Mouse (Mus musculus): ENCODE measurements around the gene Tmem220. TPM values are rescaled to one million over a fixed set of nuclear protein-coding genes. Genes with fewer than 3 reads are reported as not detected.

Tmem220 gene
- polyA plus RNA-seq, 1 experiment from 2014 or later = 1.3 TPM

DNA sequence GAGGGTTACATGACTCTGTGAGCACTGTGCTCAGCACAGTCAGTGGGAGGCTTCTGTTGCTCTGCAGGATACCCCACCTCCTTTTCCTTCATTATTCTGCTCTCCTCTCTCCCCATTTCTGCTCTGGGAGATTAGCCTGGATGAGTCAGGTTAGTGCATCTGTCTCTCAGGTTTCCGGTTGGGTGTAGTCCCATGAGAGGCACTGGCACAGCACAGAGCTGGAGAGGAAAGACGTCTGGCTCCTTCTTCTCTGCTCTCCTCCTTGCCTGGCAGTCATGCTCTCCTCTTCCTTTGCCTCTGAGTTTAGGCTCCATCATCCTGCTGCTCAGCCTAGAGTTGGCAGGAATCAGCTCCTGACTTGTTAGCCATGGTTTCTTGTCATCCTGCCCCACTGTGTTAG, 32.8 kb upstream of the Tmem220 start:
- Histone ChIP-seq H3K9me3 (ENCODE audit: control insufficient read depth, low read length) (no peaks in the 10 kb centered on the region), H3K4me2 (ENCODE audit: low read depth, severe bottlenecking) (no peak overlapping the region), H3K4me3 (ENCODE audit: low read depth, low read length) (no peak overlapping the region), H3K36me3 (ENCODE audit: control insufficient read depth, insufficient read depth, low read length) (no peaks in the 10 kb centered on the region), H3K27ac (replicated peaks; ENCODE audit: low read depth, low read length) (no peak overlapping the region), H3K4me1 (ENCODE audit: control insufficient read depth, insufficient read depth, low read length) (no peaks in the 10 kb centered on the region), H3K9ac (ENCODE audit: low read length) (no peak overlapping the region), H3K27me3 (ENCODE audit: control insufficient read depth, insufficient read depth, low read length) (no peaks in the 10 kb centered on the region)
- no peak for DNase-seq (ENCODE audit: low spot score)
- no peak for ATAC-seq (ENCODE audit: insufficient number of reproducible peaks, low FRiP score, low TSS enrichment, low read depth)
- WGBS = 76% methylated on average over 2 of the region's 2 CpGs

DNA sequence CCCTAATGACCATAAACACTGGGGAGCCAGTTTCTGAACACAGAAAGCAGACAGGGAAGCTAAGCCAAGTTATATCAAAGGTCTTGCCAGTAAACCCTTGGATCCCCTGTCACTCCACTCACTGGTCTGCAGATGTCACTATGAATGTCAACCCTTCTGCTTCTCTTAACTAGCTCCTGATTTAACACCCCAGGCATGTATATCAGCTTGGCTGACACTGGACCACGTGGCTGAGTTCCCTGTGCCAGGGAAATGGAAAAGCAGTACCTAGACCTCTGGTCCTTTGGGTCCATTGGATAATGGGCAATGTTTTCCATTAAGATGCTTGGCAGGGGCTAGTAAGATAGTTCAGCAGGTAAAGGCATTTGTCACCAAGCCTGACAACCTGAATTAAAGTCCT, 31.3 kb upstream of the Tmem220 start:
- Histone ChIP-seq H3K27ac (replicated peaks; ENCODE audit: low read depth, low read length) (no peak overlapping the region), H3K36me3 (ENCODE audit: control insufficient read depth, insufficient read depth, low read length) (no peaks in the 10 kb centered on the region), H3K4me3 (ENCODE audit: low read depth, low read length) (no peak overlapping the region), H3K4me1 (ENCODE audit: control insufficient read depth, insufficient read depth, low read length) (no peaks in the 10 kb centered on the region), H3K9me3 (ENCODE audit: control insufficient read depth, low read length) (no peaks in the 10 kb centered on the region), H3K4me2 (ENCODE audit: low read depth, severe bottlenecking) (no peak overlapping the region), H3K27me3 (ENCODE audit: control insufficient read depth, insufficient read depth, low read length) (no peaks in the 10 kb centered on the region), H3K9ac (ENCODE audit: low read length) (no peak overlapping the region)
- WGBS = 35% methylated on average over 1 of the region's 1 CpGs
- ATAC-seq (ENCODE audit: insufficient number of reproducible peaks, low FRiP score, low TSS enrichment, low read depth) (no peak), DNase-seq (ENCODE audit: low spot score) (no peak)

DNA sequence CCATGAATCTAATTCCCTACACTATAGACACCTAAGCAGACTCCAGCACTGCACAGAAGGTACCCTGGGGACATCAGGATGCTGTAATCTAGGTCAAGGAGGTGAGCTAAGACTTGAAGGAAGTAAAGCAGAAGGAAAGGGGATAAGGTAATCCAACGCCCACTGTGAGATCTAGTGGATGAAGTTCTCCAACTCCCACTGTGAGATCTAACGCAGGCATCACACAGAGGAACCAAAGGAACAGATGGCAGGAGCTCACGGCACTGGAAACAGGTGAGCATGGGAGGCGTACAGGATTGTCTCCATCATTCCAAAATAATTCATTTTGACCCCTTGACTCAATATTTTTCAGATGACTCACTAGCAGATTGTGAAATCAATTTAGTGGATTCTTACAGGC, 28.5 kb upstream of the Tmem220 start:
- H3K9ac ChIP-seq (ENCODE audit: low read length) = no peak overlapping the region
- no peaks in the 10 kb centered on the region for H3K36me3 ChIP-seq (ENCODE audit: control insufficient read depth, insufficient read depth, low read length)
- 84% methylated on average over 4 of the region's 4 CpGs for WGBS
- ATAC-seq (ENCODE audit: insufficient number of reproducible peaks, low FRiP score, low TSS enrichment, low read depth) (no peak), DNase-seq (ENCODE audit: low spot score) (no peak)
- H3K4me3 ChIP-seq (ENCODE audit: low read depth, low read length) = no peak overlapping the region
- H3K27me3 ChIP-seq (ENCODE audit: control insufficient read depth, insufficient read depth, low read length) = no peaks in the 10 kb centered on the region
- no peak overlapping the region for H3K27ac ChIP-seq (replicated peaks; ENCODE audit: low read depth, low read length)
- no peak overlapping the region for H3K4me2 ChIP-seq (ENCODE audit: low read depth, severe bottlenecking)
- H3K9me3 ChIP-seq (ENCODE audit: control insufficient read depth, low read length) = no peaks in the 10 kb centered on the region
- no peaks in the 10 kb centered on the region for H3K4me1 ChIP-seq (ENCODE audit: control insufficient read depth, insufficient read depth, low read length)

DNA sequence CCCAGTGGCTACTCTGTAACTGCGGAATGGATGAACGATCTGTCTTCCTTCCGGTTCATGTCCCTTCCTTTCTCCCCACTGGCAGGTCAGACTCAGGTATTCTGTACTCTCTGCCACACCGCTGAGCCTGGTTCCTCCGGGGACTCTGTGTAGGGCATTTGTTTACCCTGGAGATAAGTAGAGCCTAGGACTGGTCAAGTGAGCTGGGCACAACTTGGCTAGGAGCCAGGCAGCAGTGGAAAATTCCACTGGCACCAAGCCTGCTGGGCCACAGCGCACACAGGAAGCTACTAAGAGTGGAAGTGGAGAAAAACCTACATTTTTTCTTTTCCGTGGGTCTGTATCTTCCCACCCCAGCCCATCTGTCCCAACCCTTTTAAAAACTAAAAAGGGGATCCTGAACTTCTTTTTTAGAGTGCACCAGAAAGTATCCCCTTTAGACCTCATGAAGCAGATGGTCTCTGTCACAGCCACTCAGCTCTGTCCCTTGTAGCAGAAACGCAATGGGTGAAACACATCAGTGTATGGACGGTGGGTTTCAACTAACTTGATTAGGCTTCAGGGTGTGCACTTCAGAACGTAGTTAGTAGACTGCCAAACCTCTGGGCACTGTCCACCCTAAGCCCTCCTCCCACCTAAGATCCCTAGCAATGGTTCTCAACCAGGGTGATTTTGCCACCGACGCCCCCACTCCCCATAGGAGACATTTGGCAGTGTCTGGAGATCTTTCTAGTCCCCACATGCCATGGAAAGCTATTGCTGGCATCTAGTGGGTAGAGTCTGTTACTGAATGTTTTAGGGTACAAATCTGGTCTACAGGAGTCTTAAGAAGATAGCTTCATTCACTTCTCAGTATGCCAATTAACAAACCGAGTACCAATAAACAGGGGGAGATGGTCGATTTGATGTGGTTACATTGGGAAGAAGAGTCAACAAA, 26.2 kb upstream of the Tmem220 start:
- no peak overlapping the region for H3K4me3 ChIP-seq (ENCODE audit: low read depth, low read length)
- H3K4me1 ChIP-seq (ENCODE audit: control insufficient read depth, insufficient read depth, low read length) = no peaks in the 10 kb centered on the region
- H3K9ac ChIP-seq (ENCODE audit: low read length) = no peak overlapping the region
- no peak for DNase-seq (ENCODE audit: low spot score)
- no peaks in the 10 kb centered on the region for H3K36me3 ChIP-seq (ENCODE audit: control insufficient read depth, insufficient read depth, low read length)
- H3K4me2 ChIP-seq (ENCODE audit: low read depth, severe bottlenecking) = no peak overlapping the region
- H3K27me3 ChIP-seq (ENCODE audit: control insufficient read depth, insufficient read depth, low read length) = no peaks in the 10 kb centered on the region
- no peak for ATAC-seq (ENCODE audit: insufficient number of reproducible peaks, low FRiP score, low TSS enrichment, low read depth)
- no peak overlapping the region for H3K27ac ChIP-seq (replicated peaks; ENCODE audit: low read depth, low read length)
- H3K9me3 ChIP-seq (ENCODE audit: control insufficient read depth, low read length) = no peaks in the 10 kb centered on the region
- WGBS = 90% methylated on average over 14 of the region's 14 CpGs

DNA sequence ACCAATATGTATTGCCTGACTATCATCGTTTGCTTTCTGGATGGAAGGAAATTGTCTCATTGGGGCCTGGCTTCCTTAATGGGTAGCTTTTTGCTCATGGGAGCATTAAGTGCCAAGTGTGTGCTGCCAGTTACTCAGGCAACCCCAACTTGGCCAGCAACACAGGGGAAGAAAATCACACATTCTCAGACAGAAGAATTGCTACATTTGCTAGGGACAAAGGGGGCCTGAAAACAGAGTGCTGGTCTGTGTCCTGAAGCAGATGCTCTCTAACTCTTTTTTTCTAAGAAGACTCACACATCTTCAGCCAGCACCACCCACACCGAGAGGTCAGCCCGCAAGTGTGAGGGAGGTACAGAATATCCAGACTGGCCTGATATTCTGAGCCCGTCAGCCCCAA, 24.3 kb upstream of the Tmem220 start:
- no peak overlapping the region for H3K27ac ChIP-seq (replicated peaks; ENCODE audit: low read depth, low read length)
- no peak for ATAC-seq (ENCODE audit: insufficient number of reproducible peaks, low FRiP score, low TSS enrichment, low read depth)
- H3K9ac ChIP-seq (ENCODE audit: low read length) = no peak overlapping the region
- H3K27me3 ChIP-seq (ENCODE audit: control insufficient read depth, insufficient read depth, low read length) = no peaks in the 10 kb centered on the region
- H3K36me3 ChIP-seq (ENCODE audit: control insufficient read depth, insufficient read depth, low read length) = no peaks in the 10 kb centered on the region
- H3K4me1 ChIP-seq (ENCODE audit: control insufficient read depth, insufficient read depth, low read length) = no peaks in the 10 kb centered on the region
- H3K4me3 ChIP-seq (ENCODE audit: low read depth, low read length) = no peak overlapping the region
- no peak overlapping the region for H3K4me2 ChIP-seq (ENCODE audit: low read depth, severe bottlenecking)
- WGBS = 80% methylated on average over 4 of the region's 4 CpGs
- no peaks in the 10 kb centered on the region for H3K9me3 ChIP-seq (ENCODE audit: control insufficient read depth, low read length)
- DNase-seq (ENCODE audit: low spot score) = no peak

DNA sequence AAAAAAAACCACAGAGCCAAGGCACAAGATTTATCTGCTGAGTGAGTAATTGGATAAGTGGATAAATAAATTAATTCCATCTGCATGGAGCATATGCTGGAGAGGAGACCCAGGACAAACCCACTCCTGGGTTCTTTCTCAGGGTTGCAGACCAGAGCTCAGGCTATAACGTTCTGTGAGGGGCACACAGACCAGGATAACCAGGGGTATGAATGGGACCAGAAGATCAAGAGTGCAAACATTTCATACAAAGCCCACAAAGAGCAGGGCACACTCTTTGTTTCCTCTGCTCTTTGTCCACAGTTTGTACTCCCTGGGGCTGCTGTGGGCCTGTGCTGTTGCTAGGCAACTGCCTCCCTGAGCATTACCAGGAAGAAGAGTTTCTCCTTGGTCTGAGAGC, 23.2 kb upstream of the Tmem220 start:
- DNase-seq (ENCODE audit: low spot score) = no peak
- Histone ChIP-seq H3K27ac (replicated peaks; ENCODE audit: low read depth, low read length) (no peak overlapping the region), H3K27me3 (ENCODE audit: control insufficient read depth, insufficient read depth, low read length) (no peaks in the 10 kb centered on the region), H3K4me3 (ENCODE audit: low read depth, low read length) (no peak overlapping the region), H3K9ac (ENCODE audit: low read length) (no peak overlapping the region), H3K9me3 (ENCODE audit: control insufficient read depth, low read length) (no peaks in the 10 kb centered on the region), H3K4me1 (ENCODE audit: control insufficient read depth, insufficient read depth, low read length) (no peaks in the 10 kb centered on the region), H3K4me2 (ENCODE audit: low read depth, severe bottlenecking) (no peak overlapping the region), H3K36me3 (ENCODE audit: control insufficient read depth, insufficient read depth, low read length) (no peaks in the 10 kb centered on the region)
- 52% methylated on average over 1 of the region's 1 CpGs for WGBS
- no peak for ATAC-seq (ENCODE audit: insufficient number of reproducible peaks, low FRiP score, low TSS enrichment, low read depth)

DNA sequence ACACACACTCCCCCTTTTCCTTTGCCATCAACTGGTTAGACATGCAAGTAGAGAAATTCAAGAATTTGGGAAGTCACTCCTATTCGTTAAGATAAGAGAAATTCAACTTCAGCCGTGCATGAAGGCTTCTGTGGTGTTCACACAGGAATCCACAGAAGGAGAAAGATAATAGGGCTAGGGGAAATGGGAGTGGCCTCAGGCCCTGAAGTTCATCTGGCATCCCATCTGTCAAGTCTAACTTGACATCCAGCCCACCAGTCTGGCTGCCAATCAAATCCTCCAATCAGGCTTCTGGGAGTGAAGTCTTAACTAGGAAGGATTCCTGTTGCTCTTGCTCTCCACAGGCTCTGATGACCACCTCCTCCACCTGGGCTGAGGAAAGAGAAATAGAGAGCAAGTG, 22.0 kb upstream of the Tmem220 start:
- 70% methylated on average over 2 of the region's 2 CpGs for WGBS
- Histone ChIP-seq H3K27ac (replicated peaks; ENCODE audit: low read depth, low read length) (no peak overlapping the region), H3K27me3 (ENCODE audit: control insufficient read depth, insufficient read depth, low read length) (no peaks in the 10 kb centered on the region), H3K4me1 (ENCODE audit: control insufficient read depth, insufficient read depth, low read length) (no peaks in the 10 kb centered on the region), H3K36me3 (ENCODE audit: control insufficient read depth, insufficient read depth, low read length) (no peaks in the 10 kb centered on the region), H3K9me3 (ENCODE audit: control insufficient read depth, low read length) (no peaks in the 10 kb centered on the region), H3K4me2 (ENCODE audit: low read depth, severe bottlenecking) (no peak overlapping the region), H3K4me3 (ENCODE audit: low read depth, low read length) (no peak overlapping the region), H3K9ac (ENCODE audit: low read length) (no peak overlapping the region)
- ATAC-seq (ENCODE audit: insufficient number of reproducible peaks, low FRiP score, low TSS enrichment, low read depth) (no peak), DNase-seq (ENCODE audit: low spot score) (no peak)

DNA sequence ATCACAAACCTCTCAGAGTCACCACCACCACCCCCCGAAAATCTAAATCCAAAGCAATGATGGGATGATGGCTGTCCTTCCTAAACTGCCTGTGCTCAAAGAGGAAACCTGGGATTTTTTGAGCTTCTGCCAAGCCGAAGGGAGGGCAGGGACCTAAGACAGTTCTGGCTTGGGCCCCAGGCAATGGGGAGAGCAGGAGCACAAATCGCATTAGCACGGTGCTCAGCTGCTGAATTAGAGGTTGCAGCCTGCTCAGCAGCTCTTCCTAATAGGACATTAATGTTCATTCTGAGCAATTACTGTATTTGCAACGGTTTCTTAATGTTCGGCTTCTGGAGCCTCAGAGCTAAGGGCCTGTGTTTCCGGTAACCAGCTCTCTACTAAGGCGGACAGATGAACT, 17.0 kb upstream of the Tmem220 start:
- Histone ChIP-seq H3K36me3 (ENCODE audit: control insufficient read depth, insufficient read depth, low read length) (no peaks in the 10 kb centered on the region), H3K27ac (replicated peaks; ENCODE audit: low read depth, low read length) (no peak overlapping the region), H3K9me3 (ENCODE audit: control insufficient read depth, low read length) (no peaks in the 10 kb centered on the region), H3K4me1 (ENCODE audit: control insufficient read depth, insufficient read depth, low read length) (no peaks in the 10 kb centered on the region), H3K9ac (ENCODE audit: low read length) (no peak overlapping the region), H3K4me3 (ENCODE audit: low read depth, low read length) (no peak overlapping the region), H3K27me3 (ENCODE audit: control insufficient read depth, insufficient read depth, low read length) (no peaks in the 10 kb centered on the region), H3K4me2 (ENCODE audit: low read depth, severe bottlenecking) (no peak overlapping the region)
- ATAC-seq (ENCODE audit: insufficient number of reproducible peaks, low FRiP score, low TSS enrichment, low read depth) = no peak
- no peak for DNase-seq (ENCODE audit: low spot score)
- 86% methylated on average over 8 of the region's 8 CpGs for WGBS

DNA sequence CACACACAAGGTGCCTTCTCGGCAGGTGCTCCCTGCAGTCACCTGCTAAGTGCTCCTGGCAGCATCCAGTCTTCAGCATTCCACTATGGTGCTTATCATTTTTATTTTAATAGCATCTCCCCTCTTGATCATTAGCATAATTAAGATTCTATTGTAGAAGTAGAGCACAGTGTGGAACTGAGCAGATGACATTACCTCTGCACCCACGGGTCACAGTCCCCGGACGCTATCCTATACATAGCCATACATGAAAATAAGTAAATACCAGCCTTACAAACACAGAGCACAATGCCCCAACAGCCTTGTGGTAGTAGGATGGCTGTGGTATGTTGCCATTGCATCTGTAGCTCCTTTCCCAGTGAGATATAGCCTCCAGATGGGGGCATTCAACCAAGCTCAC, 16.4 kb upstream of the Tmem220 start:
- no peak overlapping the region for H3K9ac ChIP-seq (ENCODE audit: low read length)
- 94% methylated on average over 4 of the region's 4 CpGs for WGBS
- no peaks in the 10 kb centered on the region for H3K36me3 ChIP-seq (ENCODE audit: control insufficient read depth, insufficient read depth, low read length)
- DNase-seq (ENCODE audit: low spot score) = no peak
- H3K9me3 ChIP-seq (ENCODE audit: control insufficient read depth, low read length) = no peaks in the 10 kb centered on the region
- H3K4me3 ChIP-seq (ENCODE audit: low read depth, low read length) = no peak overlapping the region
- no peaks in the 10 kb centered on the region for H3K27me3 ChIP-seq (ENCODE audit: control insufficient read depth, insufficient read depth, low read length)
- no peak for ATAC-seq (ENCODE audit: insufficient number of reproducible peaks, low FRiP score, low TSS enrichment, low read depth)
- H3K4me2 ChIP-seq (ENCODE audit: low read depth, severe bottlenecking) = no peak overlapping the region
- no peak overlapping the region for H3K27ac ChIP-seq (replicated peaks; ENCODE audit: low read depth, low read length)
- no peaks in the 10 kb centered on the region for H3K4me1 ChIP-seq (ENCODE audit: control insufficient read depth, insufficient read depth, low read length)

All from limb, embryonic 11.5 days (tissue).